Mouse (Mus musculus) A20 (cell line): ENCODE measurements around the gene Spaca5.

Source experiments
- DNase-seq: peaks from one replicate; pipeline ENCODE4 v3.0.0-alpha.2; 2011; ENCODE audit warnings: low read depth, low spot score

The Spaca5 gene

GRCm38 (mm10) chrX:21068106-21068505, at the start of gene Spaca5:
Gene Spaca5 (plus strand): TSS chrX:21068406.
- DNase-seq = no peak

- DNase-seq = no peak
Measured at GRCm38 (mm10) chrX:21061460-21061859, 6.7 kb upstream of the Spaca5 start.

DNA sequence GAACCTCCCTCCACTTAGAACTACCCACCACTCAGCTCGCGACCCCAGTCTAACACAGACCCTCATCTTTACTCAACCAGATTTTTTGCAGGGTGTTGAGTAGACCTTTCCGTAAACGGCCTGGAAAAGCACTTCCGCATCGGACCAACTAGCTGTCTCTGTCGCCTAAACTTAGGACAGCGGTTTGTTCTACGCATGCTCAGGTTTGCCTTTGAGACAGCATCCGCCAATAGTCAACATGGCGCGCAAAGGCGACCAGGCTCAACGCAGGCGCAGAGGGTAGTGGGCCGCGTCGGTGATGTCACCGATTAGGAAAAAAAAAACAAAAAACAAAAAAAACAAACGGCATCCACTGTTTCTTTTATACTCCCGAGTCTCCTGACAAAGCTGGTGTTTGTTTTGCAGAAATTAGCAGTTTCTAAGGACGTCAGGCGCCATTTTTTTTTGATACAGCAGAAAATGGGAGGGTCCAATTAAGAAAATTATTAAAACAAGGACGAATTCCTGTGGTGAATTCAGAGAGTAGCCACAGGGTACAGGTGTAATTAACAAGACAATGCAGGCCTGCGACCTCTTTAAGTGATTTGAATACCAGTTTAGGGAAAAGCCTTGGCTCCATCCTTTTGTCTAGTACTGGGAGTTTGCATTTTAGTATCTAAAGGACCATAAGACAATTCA, 6.2 kb upstream of the Spaca5 start, which contains the start of gene Zfp182:
Gene Zfp182 (minus strand): TSS at position 451 of the 678 bp plus-strand sequence.
- peak; percentile 85 for DNase-seq

GRCm38 (mm10) chrX:21062544-21062890, 5.7 kb upstream of the Spaca5 start:
- no peak for DNase-seq

DNA sequence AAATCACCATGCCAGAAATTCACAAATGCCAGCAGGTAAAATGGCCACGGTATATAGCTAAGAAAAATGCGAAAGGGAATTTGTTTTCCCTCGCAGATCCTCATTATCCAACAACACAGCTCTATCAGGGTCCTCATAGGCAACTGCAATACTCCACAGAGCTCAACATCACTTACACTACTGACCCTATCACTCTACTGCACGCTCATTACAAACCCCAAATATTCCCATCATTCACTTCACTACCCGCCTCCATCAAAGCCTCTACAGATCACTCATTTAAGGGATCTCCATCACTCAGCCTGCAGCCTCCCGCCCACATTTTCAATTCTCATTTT, 20.4 kb downstream of the Spaca5 start:
- no peak for DNase-seq

DNA sequence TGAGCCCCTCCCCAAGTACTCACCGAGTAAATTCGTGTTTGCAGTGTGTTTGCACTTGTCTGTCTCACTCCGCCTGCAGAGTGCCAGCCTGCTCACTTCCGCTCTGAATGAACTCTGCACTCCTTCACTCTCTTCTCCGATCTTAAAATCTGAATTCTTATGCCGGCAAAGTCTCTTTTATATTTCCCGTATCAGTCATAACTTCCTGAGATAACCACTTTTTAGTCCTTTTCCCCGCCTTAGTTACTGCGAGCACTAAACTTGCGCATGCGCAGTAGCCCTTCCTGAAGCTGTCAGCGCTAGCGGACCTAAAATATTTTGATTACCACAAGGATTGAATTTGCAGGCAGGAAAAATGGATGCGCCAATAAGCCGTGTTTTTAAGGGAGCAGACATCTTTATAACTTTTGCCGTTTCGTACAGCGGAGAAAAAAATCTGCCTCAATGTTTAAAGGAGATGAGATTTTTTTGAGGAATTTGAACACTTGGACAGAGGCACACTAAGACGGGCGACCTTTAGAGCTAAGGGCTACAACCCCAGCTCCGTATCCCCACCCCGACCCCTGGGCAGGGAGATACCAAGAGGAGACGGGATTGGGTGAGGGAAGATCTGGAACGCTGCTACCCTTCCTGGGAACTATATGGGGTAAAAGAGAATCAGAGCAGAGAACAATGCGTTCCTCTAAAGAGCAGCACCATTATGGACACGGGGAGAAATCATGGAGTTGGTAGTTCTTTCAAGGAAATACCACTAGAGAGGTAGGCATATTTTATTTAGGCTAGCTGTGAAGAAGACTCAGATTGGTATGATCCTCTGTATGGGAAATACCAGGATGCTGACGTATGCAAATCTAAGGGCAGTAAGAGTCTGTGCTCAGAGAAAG, 21.0 kb downstream of the Spaca5 start, which contains the start of gene Zfp300:
Gene Zfp300 (minus strand): TSS at position 545 of the 884 bp plus-strand sequence.
- peak; percentile 82 for DNase-seq

GRCm38 (mm10) chrX:21089867-21090239, 21.6 kb downstream of the Spaca5 start:
- DNase-seq = no peak

DNA sequence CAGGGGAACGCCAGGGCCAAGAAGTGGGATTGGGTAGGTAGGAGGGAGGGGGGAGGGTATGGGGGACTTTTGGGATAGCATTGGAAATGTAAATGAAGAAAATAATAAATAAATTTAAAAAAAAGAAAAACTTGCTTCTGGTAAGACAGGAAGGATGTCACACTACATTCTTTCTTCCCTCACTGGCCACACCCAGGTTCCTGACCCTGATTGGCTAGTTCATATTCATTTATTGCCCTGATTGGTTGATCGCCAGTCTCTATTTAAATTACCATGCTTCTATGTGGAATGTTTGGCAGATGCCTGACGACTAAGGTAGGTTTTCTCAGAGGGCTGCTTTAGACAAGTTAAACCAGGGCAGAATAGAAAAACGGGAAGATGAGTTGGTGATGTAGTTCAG, 47.3 kb downstream of the Spaca5 start, which contains the start of gene Ssxa1:
Gene Ssxa1 (plus strand): TSS at position 301 of the 400 bp plus-strand sequence.
- DNase-seq = no peak
